Mouse (Mus musculus): Measurements from ENCODE around the gene Gm20538. TPM values are rescaled to one million over a fixed set of nuclear protein-coding genes. Genes with fewer than 3 reads are reported as not detected.
A peak's percentile ranks its signal among the peaks of the same experiment; 100 is the strongest.

Gene Gm20538
- polyA plus RNA-seq, 1 experiment from 2014 or later: not detected

DNA sequence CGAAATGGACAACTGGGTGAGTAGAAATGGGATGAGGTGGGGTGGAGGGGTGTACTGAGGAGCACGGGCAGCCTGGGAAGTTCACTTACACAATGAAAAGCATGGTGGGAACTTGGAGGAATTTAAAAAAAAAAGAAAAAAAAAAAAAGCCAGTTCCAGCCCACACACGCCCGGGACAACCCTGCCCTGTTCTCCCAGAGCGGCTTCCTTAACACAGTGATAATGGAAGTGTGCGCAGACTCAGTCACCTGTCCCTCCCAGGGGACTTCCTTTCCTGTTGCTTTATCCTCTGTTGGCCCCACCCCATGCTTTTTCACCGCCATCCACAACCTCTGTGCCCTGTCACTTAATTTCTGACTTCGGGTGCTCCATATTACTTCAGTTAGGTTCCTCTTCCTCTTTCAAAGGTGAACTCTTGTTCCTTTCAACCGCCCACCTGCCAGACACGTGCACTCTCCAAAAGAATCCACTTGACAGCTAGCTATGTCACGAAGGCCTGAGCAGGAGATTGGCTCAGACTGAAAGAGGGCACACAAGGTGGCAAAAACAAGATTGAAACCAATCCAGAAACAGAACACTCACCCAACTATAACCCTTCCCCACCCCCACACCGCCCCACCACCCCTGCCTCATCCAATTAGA, 42.0 kb downstream of the Gm20538 start:
- Histone ChIP-seq H3K4me1 (ENCODE audit: control insufficient read depth, insufficient read depth, low read length) (peaks cover 17% of the 10 kb centered on the region), H3K36me3 (ENCODE audit: control insufficient read depth, insufficient read depth, low read length) (no peaks in the 10 kb centered on the region), H3K27me3 (replicated peaks; ENCODE audit: control insufficient read depth, insufficient read depth, low read length) (peaks cover 86% of the 10 kb centered on the region), H3K27ac (ENCODE audit: low read depth, low read length) (no peak overlapping the region), H3K9ac (ENCODE audit: low read length) (no peak overlapping the region), H3K4me2 (ENCODE audit: low read length) (peak overlapping the region; percentile 71), H3K4me3 (ENCODE audit: low read depth, low read length) (peak overlapping the region; percentile 36), H3K9me3 (replicated peaks; ENCODE audit: control insufficient read depth, low read length) (no peaks in the 10 kb centered on the region)
- 12% methylated on average over 12 of the region's 12 CpGs for WGBS
- no peak for ATAC-seq
- DNase-seq (ENCODE audit: low spot score): no peak

DNA sequence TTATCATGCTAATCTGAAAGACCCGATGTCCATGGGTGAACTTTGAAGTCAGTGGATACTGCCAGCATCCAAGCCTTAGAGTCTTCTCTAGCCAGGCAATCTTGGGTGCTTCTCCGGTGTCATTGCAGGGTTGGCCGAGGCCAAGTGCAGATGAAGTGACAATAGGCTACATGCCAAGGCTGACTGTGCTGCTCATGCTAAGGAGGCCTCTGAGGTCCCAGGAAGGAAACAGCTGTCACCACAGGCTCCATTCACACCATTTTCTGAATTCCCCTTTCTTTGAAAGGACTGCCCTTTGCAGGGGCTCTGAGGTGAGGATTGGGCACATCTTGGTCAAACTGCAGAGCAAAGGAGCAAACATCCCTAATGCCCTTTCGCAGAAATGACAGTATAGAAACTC, 49.9 kb downstream of the Gm20538 start:
- no peaks in the 10 kb centered on the region for H3K9me3 ChIP-seq (replicated peaks; ENCODE audit: control insufficient read depth, low read length)

DNA sequence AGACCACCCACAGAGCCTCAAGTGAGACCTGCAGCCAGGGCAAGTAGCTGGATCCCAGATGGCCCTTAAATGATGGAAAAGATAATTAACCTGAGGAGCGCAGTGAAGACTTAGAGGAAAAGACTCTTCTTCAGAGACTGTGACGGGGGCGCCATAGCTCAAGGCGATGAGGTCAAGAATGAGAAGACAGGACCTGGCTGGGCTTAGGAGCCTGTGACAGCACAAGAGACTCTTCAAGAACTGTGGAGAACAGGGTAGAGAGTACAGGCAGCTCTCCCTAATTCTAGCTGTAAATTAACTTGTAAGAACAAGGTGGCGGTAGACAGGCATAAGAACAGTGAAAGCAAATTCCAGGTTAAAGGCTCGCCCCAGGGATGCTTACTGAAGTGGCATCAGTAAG, 50.7 kb downstream of the Gm20538 start:
- Histone ChIP-seq H3K4me3 (ENCODE audit: low read depth, low read length) (no peak overlapping the region), H3K4me1 (ENCODE audit: control insufficient read depth, insufficient read depth, low read length) (no peaks in the 10 kb centered on the region), H3K9me3 (replicated peaks; ENCODE audit: control insufficient read depth, low read length) (no peaks in the 10 kb centered on the region), H3K36me3 (ENCODE audit: control insufficient read depth, insufficient read depth, low read length) (no peaks in the 10 kb centered on the region), H3K27me3 (replicated peaks; ENCODE audit: control insufficient read depth, insufficient read depth, low read length) (peaks cover 54% of the 10 kb centered on the region), H3K9ac (ENCODE audit: low read length) (no peak overlapping the region), H3K4me2 (ENCODE audit: low read length) (no peak overlapping the region), H3K27ac (ENCODE audit: low read depth, low read length) (no peak overlapping the region)
- 81% methylated on average over 6 of the region's 6 CpGs for WGBS
- ATAC-seq (no peak), DNase-seq (ENCODE audit: low spot score) (no peak)

More for the DNA sequence above, 49.9 kb downstream of the Gm20538 start:
- no peak overlapping the region for H3K4me3 ChIP-seq (ENCODE audit: low read depth, low read length)
- DNase-seq (ENCODE audit: low spot score) (no peak), ATAC-seq (no peak)
- peaks cover 57% of the 10 kb centered on the region for H3K27me3 ChIP-seq (replicated peaks; ENCODE audit: control insufficient read depth, insufficient read depth, low read length)
- no peaks in the 10 kb centered on the region for H3K4me1 ChIP-seq (ENCODE audit: control insufficient read depth, insufficient read depth, low read length)
- WGBS: 75% methylated on average over 4 of the region's 4 CpGs
- H3K36me3 ChIP-seq (ENCODE audit: control insufficient read depth, insufficient read depth, low read length): no peaks in the 10 kb centered on the region
- H3K27ac ChIP-seq (ENCODE audit: low read depth, low read length): no peak overlapping the region
- no peak overlapping the region for H3K9ac ChIP-seq (ENCODE audit: low read length)
- H3K4me2 ChIP-seq (ENCODE audit: low read length): no peak overlapping the region

DNA sequence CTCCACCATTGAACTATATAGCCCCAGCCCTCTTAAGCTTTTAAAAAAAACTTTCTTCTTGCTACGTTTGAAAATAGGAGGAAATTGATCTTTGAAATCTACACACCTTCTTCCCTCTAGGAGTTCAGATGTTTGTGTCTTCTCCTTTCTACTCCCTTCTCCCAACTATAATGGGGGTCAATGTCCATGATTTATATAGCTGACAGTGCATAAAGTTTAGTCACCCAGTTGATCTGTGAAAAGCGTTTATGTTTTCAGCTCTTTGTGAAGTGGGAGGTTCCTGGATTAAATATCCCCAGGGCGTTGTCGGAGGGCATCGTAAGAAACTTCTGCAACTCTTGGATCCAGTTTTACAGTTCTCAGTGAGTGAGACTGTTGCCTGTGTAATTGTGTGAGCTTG, 52.4 kb downstream of the Gm20538 start:
- H3K4me1 ChIP-seq (ENCODE audit: control insufficient read depth, insufficient read depth, low read length): no peaks in the 10 kb centered on the region
- H3K27me3 ChIP-seq (replicated peaks; ENCODE audit: control insufficient read depth, insufficient read depth, low read length): peaks cover 60% of the 10 kb centered on the region
- no peak overlapping the region for H3K4me3 ChIP-seq (ENCODE audit: low read depth, low read length)
- 27% methylated on average over 5 of the region's 5 CpGs for WGBS
- ATAC-seq (no peak), DNase-seq (ENCODE audit: low spot score) (no peak)
- H3K9ac ChIP-seq (ENCODE audit: low read length): no peak overlapping the region
- H3K4me2 ChIP-seq (ENCODE audit: low read length): no peak overlapping the region
- H3K27ac ChIP-seq (ENCODE audit: low read depth, low read length): no peak overlapping the region
- no peaks in the 10 kb centered on the region for H3K36me3 ChIP-seq (ENCODE audit: control insufficient read depth, insufficient read depth, low read length)
- no peaks in the 10 kb centered on the region for H3K9me3 ChIP-seq (replicated peaks; ENCODE audit: control insufficient read depth, low read length)

DNA sequence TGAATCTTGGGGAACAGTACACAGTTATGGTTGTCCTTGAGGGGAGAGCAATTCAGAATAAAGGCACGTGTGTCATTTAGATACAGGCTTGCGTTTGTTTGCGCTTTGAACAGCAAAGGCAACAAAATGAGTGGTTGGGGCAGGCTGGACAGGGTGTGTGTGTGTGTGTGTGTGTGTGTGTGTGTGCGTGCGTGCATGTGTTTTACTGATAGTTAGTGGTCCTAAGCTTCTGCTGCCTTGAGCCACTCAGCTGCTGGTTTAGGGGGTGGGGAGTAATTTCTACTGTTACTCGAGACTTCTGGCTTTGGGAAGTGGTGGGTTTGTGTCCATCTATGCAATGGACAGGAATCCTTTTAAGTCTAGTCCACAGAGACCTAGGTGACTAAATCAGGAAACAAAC, 53.7 kb downstream of the Gm20538 start:
- Histone ChIP-seq H3K4me1 (ENCODE audit: control insufficient read depth, insufficient read depth, low read length) (no peaks in the 10 kb centered on the region), H3K36me3 (ENCODE audit: control insufficient read depth, insufficient read depth, low read length) (no peaks in the 10 kb centered on the region), H3K4me2 (ENCODE audit: low read length) (no peak overlapping the region), H3K27ac (ENCODE audit: low read depth, low read length) (no peak overlapping the region), H3K9ac (ENCODE audit: low read length) (no peak overlapping the region), H3K27me3 (replicated peaks; ENCODE audit: control insufficient read depth, insufficient read depth, low read length) (peaks cover 65% of the 10 kb centered on the region), H3K9me3 (replicated peaks; ENCODE audit: control insufficient read depth, low read length) (no peaks in the 10 kb centered on the region), H3K4me3 (ENCODE audit: low read depth, low read length) (no peak overlapping the region)
- whole genome bisulfite sequencing: 42% methylated on average over 6 of the region's 6 CpGs
- ATAC-seq (no peak), DNase-seq (ENCODE audit: low spot score) (no peak)

DNA sequence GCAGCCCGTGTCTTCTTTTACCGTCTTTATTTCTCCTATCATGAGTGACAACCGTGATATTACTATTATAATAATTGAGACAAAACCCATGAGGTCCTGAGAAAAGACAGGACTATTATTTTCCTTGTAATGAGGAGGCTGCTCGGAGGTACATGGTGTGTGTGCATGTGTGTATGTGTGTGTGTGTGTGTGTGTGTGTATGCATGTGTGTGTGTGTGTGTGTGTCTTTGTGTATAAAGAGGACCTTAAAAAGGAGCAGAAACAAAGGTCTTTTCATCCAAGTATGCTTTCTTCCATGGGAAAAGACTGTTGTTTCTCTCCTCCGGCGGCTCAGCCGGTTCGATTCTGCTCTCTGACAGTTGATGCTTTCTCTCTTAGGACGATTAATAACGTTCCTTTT, 55.7 kb downstream of the Gm20538 start:
- ATAC-seq: no peak
- H3K36me3 ChIP-seq (ENCODE audit: control insufficient read depth, insufficient read depth, low read length): no peaks in the 10 kb centered on the region
- no peak overlapping the region for H3K27ac ChIP-seq (ENCODE audit: low read depth, low read length)
- 35% methylated on average over 10 of the region's 10 CpGs for WGBS
- H3K9ac ChIP-seq (ENCODE audit: low read length): no peak overlapping the region
- no peaks in the 10 kb centered on the region for H3K4me1 ChIP-seq (ENCODE audit: control insufficient read depth, insufficient read depth, low read length)
- H3K4me2 ChIP-seq (ENCODE audit: low read length): 0 out of 2 replicates have a peak overlapping the region, but pooled peaks have one; percentile 5
- H3K9me3 ChIP-seq (replicated peaks; ENCODE audit: control insufficient read depth, low read length): no peaks in the 10 kb centered on the region
- DNase-seq (ENCODE audit: low spot score): no peak
- no peak overlapping the region for H3K4me3 ChIP-seq (ENCODE audit: low read depth, low read length)
- H3K27me3 ChIP-seq (replicated peaks; ENCODE audit: control insufficient read depth, insufficient read depth, low read length): peaks cover 72% of the 10 kb centered on the region

DNA sequence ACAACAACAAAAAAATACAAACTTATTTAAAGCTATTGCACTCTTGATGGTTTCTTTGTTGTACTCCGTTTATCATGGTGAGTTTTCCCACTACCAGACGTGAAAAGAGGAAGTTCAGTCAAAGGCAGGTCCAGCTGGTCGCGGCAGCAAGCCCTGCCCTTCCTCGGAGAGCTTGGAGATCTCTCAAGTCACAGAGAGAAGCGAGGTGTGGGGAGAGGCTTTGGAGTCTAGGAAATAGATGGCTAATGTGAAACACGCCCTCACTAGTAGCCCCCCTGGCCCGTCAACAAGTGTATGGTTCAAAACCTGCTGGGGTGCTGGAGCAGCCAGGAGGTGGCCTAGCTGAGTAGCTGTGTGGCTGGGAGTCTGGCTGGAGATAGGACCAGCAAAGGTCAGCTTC, 56.1 kb downstream of the Gm20538 start:
- DNase-seq (ENCODE audit: low spot score) (no peak), ATAC-seq (no peak)
- Histone ChIP-seq H3K36me3 (ENCODE audit: control insufficient read depth, insufficient read depth, low read length) (no peaks in the 10 kb centered on the region), H3K27me3 (replicated peaks; ENCODE audit: control insufficient read depth, insufficient read depth, low read length) (peaks cover 69% of the 10 kb centered on the region), H3K9ac (ENCODE audit: low read length) (no peak overlapping the region), H3K4me1 (ENCODE audit: control insufficient read depth, insufficient read depth, low read length) (no peaks in the 10 kb centered on the region), H3K4me3 (ENCODE audit: low read depth, low read length) (no peak overlapping the region), H3K9me3 (replicated peaks; ENCODE audit: control insufficient read depth, low read length) (no peaks in the 10 kb centered on the region), H3K27ac (ENCODE audit: low read depth, low read length) (no peak overlapping the region), H3K4me2 (ENCODE audit: low read length) (0 out of 2 replicates have a peak overlapping the region, but pooled peaks have one; percentile 5)
- WGBS: 42% methylated on average over 8 of the region's 8 CpGs

Other genes starting within 250 kb of the Gm20538 start
- gene Scd4, start 219.7 kb downstream of the Gm20538 start, polyA plus RNA-seq (2014; fragmentation: Nextera tagmentation; extraction: Ambion mirVana): 0.10 and 0.42 TPM in 2 replicates
- gene Scd1, start 145.0 kb downstream of the Gm20538 start, polyA plus RNA-seq (2014; fragmentation: Nextera tagmentation; extraction: Ambion mirVana): 2.8 and 3.4 TPM in 2 replicates
- 3.3 and 4.0 TPM in 2 replicates for gene Wnt8b, start 59.4 kb downstream of the Gm20538 start, polyA plus RNA-seq (2014; fragmentation: Nextera tagmentation; extraction: Ambion mirVana)
- gene Sec31b, start 7.0 kb downstream of the Gm20538 start, polyA plus RNA-seq (2014; fragmentation: Nextera tagmentation; extraction: Ambion mirVana): 0.10 and 0.17 TPM in 2 replicates
- gene Ndufb8, start 2.6 kb upstream of the Gm20538 start, polyA plus RNA-seq (2014; fragmentation: Nextera tagmentation; extraction: Ambion mirVana): 509 and 616 TPM in 2 replicates
- gene Hif1an, start 10.0 kb upstream of the Gm20538 start, polyA plus RNA-seq (2014; fragmentation: Nextera tagmentation; extraction: Ambion mirVana): 16.1 and 21.1 TPM in 2 replicates
- 0.09 TPM in 1 of 2 replicates, not detected in the other for gene Pax2, start 203.2 kb upstream of the Gm20538 start, polyA plus RNA-seq (2014; fragmentation: Nextera tagmentation; extraction: Ambion mirVana)